Mouse (Mus musculus): Measurements from ENCODE around the gene Prrt1.

- no peak for TF ChIP-seq POLR2A (IDR thresholded peaks at IDR 0.05; ENCODE audit: insufficient read depth, low read length)
- TF ChIP-seq CTCF (IDR thresholded peaks at IDR 0.05; ENCODE audit: low read depth, low read length) = no peak
- TF ChIP-seq EP300 (IDR thresholded peaks at IDR 0.05; ENCODE audit: insufficient read depth, low read depth, low read length) = no peak
These were observed 46.8 kb upstream of the Prrt1 start for GRCm38 (mm10) chr17:34582528-34582927.

All from ES-Bruce4 (cell line).